Comparison of ENCODE assay signal across 24 mouse cellular contexts in the genomic region with DNA sequence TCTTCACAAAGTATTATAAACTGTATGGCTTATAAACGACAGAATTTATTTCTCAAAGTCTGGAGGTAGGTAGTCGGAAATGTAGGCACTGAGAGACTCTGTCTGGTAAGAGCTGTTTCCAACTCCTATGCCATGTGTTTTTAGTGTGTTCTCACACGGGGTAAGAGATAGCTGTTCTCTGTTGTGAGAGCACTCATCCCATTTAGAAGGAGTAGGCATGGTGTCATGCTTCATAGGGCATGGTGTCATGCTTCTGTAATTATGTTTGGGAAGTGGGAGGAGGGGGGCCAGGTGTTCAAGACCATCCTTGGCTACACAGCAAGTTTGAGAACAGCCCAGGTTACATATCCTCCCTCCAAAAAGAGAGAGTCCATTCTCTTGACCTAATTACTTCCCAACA. TPM values are rescaled to one million over a fixed set of nuclear protein-coding genes. Genes with fewer than 3 reads are reported as not detected.
"Had no signal": no experiment of that assay in that cellular context is flagged by ENCODE, and none has a peak within 500 bp of the region (broad histone marks: within the 10 kb centered on the region; RNA-seq: fewer than 3 reads in every experiment).

No protein-coding gene starts in this region.

- H3K27me3 ChIP-seq: neural tube, embryonic 15.5 days; stomach, embryonic 15.5 days had no signal

- H3K27ac ChIP-seq: neural tube, embryonic 15.5 days; stomach, embryonic 15.5 days; stomach, postnatal 0 days had no signal

- H3K4me1 ChIP-seq: neural tube, embryonic 15.5 days; stomach, embryonic 15.5 days had no signal

- H3K4me3 ChIP-seq: neural tube, embryonic 15.5 days; stomach, embryonic 15.5 days had no signal

- DNase-seq: retina, postnatal 1 day; right cerebral cortex, adult 18-20 months; right cerebral cortex, postnatal 14 days; right cerebral cortex, postnatal 25 days; right cerebral cortex, postnatal 4 days; spleen, adult 18-20 months; thymus, adult 18-20 months; thymus, adult 2 months; thymus, postnatal 14 days; thymus, postnatal 25 days; thymus, postnatal 36 days; thymus, postnatal 4 days had no signal

- H3K4me2 ChIP-seq: neural tube, embryonic 15.5 days; stomach, embryonic 15.5 days had no signal

- H3K9ac ChIP-seq: neural tube, embryonic 15.5 days; stomach, embryonic 15.5 days had no signal

- H3K9me3 ChIP-seq: neural tube, embryonic 15.5 days; stomach, embryonic 15.5 days had no signal

- H3K36me3 ChIP-seq: neural tube, embryonic 15.5 days; stomach, embryonic 15.5 days had no signal

RNA-seq across cellular contexts. Expression of gene Gm10203, which starts 22.4 kb away (rescaled TPM):
- total RNA-seq: neutrophil, adult 5-6 weeks had no signal
- polyA plus RNA-seq: neural tube, embryonic 14.5 days; neural tube, embryonic 15.5 days; small intestine, adult 2 months; spleen, adult 2 months; stomach, embryonic 14.5 days; stomach, embryonic 15.5 days; stomach, embryonic 16.5 days; stomach, postnatal 0 days; testis, adult 2 months; thymus, adult 2 months; thymus, postnatal 0 days; urinary bladder, adult 2 months had no signal
